Mouse (Mus musculus): ENCODE measurements around the gene Ltv1. TPM values are rescaled to one million over a fixed set of nuclear protein-coding genes. Genes with fewer than 3 reads are reported as not detected.

The Ltv1 gene
- polyA plus RNA-seq, 1 experiment from 2014 or later: 52.7 TPM

DNA sequence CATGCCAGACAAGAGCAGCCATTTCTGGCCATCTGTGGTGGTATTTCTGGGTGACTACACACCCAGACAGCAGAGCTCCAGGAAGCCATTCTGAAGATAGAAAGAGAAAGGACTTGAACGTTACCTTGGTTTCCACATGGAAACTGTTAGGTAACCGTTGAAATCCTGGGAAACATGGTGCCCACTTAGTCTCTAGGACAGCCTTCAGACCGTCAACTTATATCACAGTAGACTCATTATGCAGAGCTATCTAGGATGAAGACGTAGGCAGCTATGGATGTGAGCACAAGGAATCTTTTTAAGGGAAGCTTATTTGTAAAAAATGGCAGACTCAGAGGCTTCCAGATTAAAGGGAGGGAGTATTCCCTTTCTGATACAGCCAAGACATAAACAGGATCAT lies 59.1 kb downstream of the Ltv1 start:
- no peak overlapping the region for H3K9ac ChIP-seq (ENCODE audit: low read depth, low read length)
- ATAC-seq (replicated peaks; ENCODE audit: low FRiP score, low read depth) (no peak), DNase-seq (ENCODE audit: low spot score) (no peak)
- H3K4me3 ChIP-seq (replicated peaks; ENCODE audit: low read depth, low read length): no peak overlapping the region
- no peak overlapping the region for H3K27ac ChIP-seq
- H3K4me1 ChIP-seq (replicated peaks; ENCODE audit: insufficient read depth, low read length): no peaks in the 10 kb centered on the region
- no peaks in the 10 kb centered on the region for H3K36me3 ChIP-seq (ENCODE audit: insufficient read depth, low read length)
- no peak for TF ChIP-seq CTCF (IDR thresholded peaks at IDR 0.05; ENCODE audit: low read depth)
- 93% methylated on average over 4 of the region's 4 CpGs for WGBS
- no peaks in the 10 kb centered on the region for H3K9me3 ChIP-seq (replicated peaks; ENCODE audit: low read length)
- H3K27me3 ChIP-seq (ENCODE audit: insufficient read depth, low read length): no peaks in the 10 kb centered on the region
- no peak overlapping the region for H3K4me2 ChIP-seq (ENCODE audit: low read length)

Other genes starting within 250 kb of the Ltv1 start
- 1.6 and 2.4 TPM in 2 replicates for gene Stx11, start 228.9 kb downstream of the Ltv1 start, polyA plus RNA-seq (2015; fragmentation: Nextera tagmentation; extraction: Ambion mirVana)
- gene Sf3b5, start 187.8 kb downstream of the Ltv1 start, polyA plus RNA-seq (2015; fragmentation: Nextera tagmentation; extraction: Ambion mirVana): 36.5 and 37.2 TPM in 2 replicates
- gene Plagl1, start 132.7 kb downstream of the Ltv1 start, polyA plus RNA-seq (2015; fragmentation: Nextera tagmentation; extraction: Ambion mirVana): 44.2 and 52.2 TPM in 2 replicates
- not detected in 2 replicates for gene Zc2hc1b, start 15.1 kb downstream of the Ltv1 start, polyA plus RNA-seq (2015; fragmentation: Nextera tagmentation; extraction: Ambion mirVana)

Measured in kidney, postnatal 0 days (tissue).